Mouse (Mus musculus): Measurements from ENCODE around the gene Cabcoco1. TPM values are rescaled to one million over a fixed set of nuclear protein-coding genes. Genes with fewer than 3 reads are reported as not detected.

Cabcoco1 gene
- polyA plus RNA-seq, 1 experiment from 2014 or later, result 1.3 TPM

- no peak overlapping the region for H3K27ac ChIP-seq (ENCODE audit: low read depth, low read length)
- no peak overlapping the region for H3K4me2 ChIP-seq (ENCODE audit: low read depth, low read length)
- H3K9ac ChIP-seq (replicated peaks; ENCODE audit: low read depth, low read length), result no peak overlapping the region
- no peaks in the 10 kb centered on the region for H3K27me3 ChIP-seq (ENCODE audit: control insufficient read depth, insufficient read depth, low read length)
- H3K4me1 ChIP-seq (ENCODE audit: control insufficient read depth, insufficient read depth, low read length), result no peaks in the 10 kb centered on the region
- no peaks in the 10 kb centered on the region for H3K36me3 ChIP-seq (ENCODE audit: control insufficient read depth, insufficient read depth, low read length)
- H3K4me3 ChIP-seq (ENCODE audit: low read depth, low read length), result no peak overlapping the region
- no peak for ATAC-seq (ENCODE audit: low read depth)
- 71% methylated on average over 6 of the region's 6 CpGs for WGBS
- no peaks in the 10 kb centered on the region for H3K9me3 ChIP-seq (ENCODE audit: control insufficient read depth, low read length)
Observed at GRCm38 (mm10) chr10:68490781-68491180, 50.9 kb downstream of the Cabcoco1 start.

- Histone ChIP-seq H3K4me2 (ENCODE audit: low read depth, low read length) (no peak overlapping the region), H3K4me1 (ENCODE audit: control insufficient read depth, insufficient read depth, low read length) (no peaks in the 10 kb centered on the region), H3K9me3 (ENCODE audit: control insufficient read depth, low read length) (no peaks in the 10 kb centered on the region), H3K27ac (ENCODE audit: low read depth, low read length) (no peak overlapping the region), H3K36me3 (ENCODE audit: control insufficient read depth, insufficient read depth, low read length) (no peaks in the 10 kb centered on the region), H3K4me3 (ENCODE audit: low read depth, low read length) (no peak overlapping the region), H3K9ac (replicated peaks; ENCODE audit: low read depth, low read length) (no peak overlapping the region), H3K27me3 (ENCODE audit: control insufficient read depth, insufficient read depth, low read length) (no peaks in the 10 kb centered on the region)
- WGBS, result 84% methylated on average over 8 of the region's 8 CpGs
- no peak for ATAC-seq (ENCODE audit: low read depth)
Observed at GRCm38 (mm10) chr10:68472799-68473198, 68.9 kb downstream of the Cabcoco1 start.

- H3K9me3 ChIP-seq (ENCODE audit: control insufficient read depth, low read length), result no peaks in the 10 kb centered on the region
- H3K27ac ChIP-seq (ENCODE audit: low read depth, low read length), result no peak overlapping the region
- no peak for ATAC-seq (ENCODE audit: low read depth)
- H3K4me1 ChIP-seq (ENCODE audit: control insufficient read depth, insufficient read depth, low read length), result no peaks in the 10 kb centered on the region
- WGBS, result 87% methylated on average over 4 of the region's 4 CpGs
- H3K4me3 ChIP-seq (ENCODE audit: low read depth, low read length), result no peak overlapping the region
- H3K36me3 ChIP-seq (ENCODE audit: control insufficient read depth, insufficient read depth, low read length), result no peaks in the 10 kb centered on the region
- H3K27me3 ChIP-seq (ENCODE audit: control insufficient read depth, insufficient read depth, low read length), result no peaks in the 10 kb centered on the region
- no peak overlapping the region for H3K4me2 ChIP-seq (ENCODE audit: low read depth, low read length)
- no peak overlapping the region for H3K9ac ChIP-seq (replicated peaks; ENCODE audit: low read depth, low read length)
Observed at GRCm38 (mm10) chr10:68465737-68466327, 75.9 kb downstream of the Cabcoco1 start.

- no peak overlapping the region for H3K27ac ChIP-seq (ENCODE audit: low read depth, low read length)
- H3K36me3 ChIP-seq (ENCODE audit: control insufficient read depth, insufficient read depth, low read length), result no peaks in the 10 kb centered on the region
- H3K9ac ChIP-seq (replicated peaks; ENCODE audit: low read depth, low read length), result no peak overlapping the region
- 37% methylated on average over 7 of the region's 7 CpGs for WGBS
- H3K4me2 ChIP-seq (ENCODE audit: low read depth, low read length), result no peak overlapping the region
- ATAC-seq (ENCODE audit: low read depth), result no peak
- no peaks in the 10 kb centered on the region for H3K27me3 ChIP-seq (ENCODE audit: control insufficient read depth, insufficient read depth, low read length)
- H3K4me1 ChIP-seq (ENCODE audit: control insufficient read depth, insufficient read depth, low read length), result no peaks in the 10 kb centered on the region
- no peak overlapping the region for H3K4me3 ChIP-seq (ENCODE audit: low read depth, low read length)
- no peaks in the 10 kb centered on the region for H3K9me3 ChIP-seq (ENCODE audit: control insufficient read depth, low read length)
Observed at GRCm38 (mm10) chr10:68464943-68465342, 76.8 kb downstream of the Cabcoco1 start.

GRCm38 (mm10) chr10:68459784-68460183 is 81.9 kb downstream of the Cabcoco1 start:
- Histone ChIP-seq H3K9me3 (ENCODE audit: control insufficient read depth, low read length) (no peaks in the 10 kb centered on the region), H3K27ac (ENCODE audit: low read depth, low read length) (no peak overlapping the region), H3K36me3 (ENCODE audit: control insufficient read depth, insufficient read depth, low read length) (no peaks in the 10 kb centered on the region), H3K9ac (replicated peaks; ENCODE audit: low read depth, low read length) (no peak overlapping the region), H3K27me3 (ENCODE audit: control insufficient read depth, insufficient read depth, low read length) (no peaks in the 10 kb centered on the region), H3K4me1 (ENCODE audit: control insufficient read depth, insufficient read depth, low read length) (no peaks in the 10 kb centered on the region), H3K4me2 (ENCODE audit: low read depth, low read length) (no peak overlapping the region), H3K4me3 (ENCODE audit: low read depth, low read length) (no peak overlapping the region)
- WGBS, result 78% methylated on average over 11 of the region's 11 CpGs
- ATAC-seq (ENCODE audit: low read depth), result no peak

- H3K27ac ChIP-seq (ENCODE audit: low read depth, low read length), result no peak overlapping the region
- 91% methylated on average over 7 of the region's 7 CpGs for WGBS
- H3K9ac ChIP-seq (replicated peaks; ENCODE audit: low read depth, low read length), result no peak overlapping the region
- H3K9me3 ChIP-seq (ENCODE audit: control insufficient read depth, low read length), result no peaks in the 10 kb centered on the region
- H3K4me2 ChIP-seq (ENCODE audit: low read depth, low read length), result no peak overlapping the region
- H3K27me3 ChIP-seq (ENCODE audit: control insufficient read depth, insufficient read depth, low read length), result no peaks in the 10 kb centered on the region
- no peak for ATAC-seq (ENCODE audit: low read depth)
- no peaks in the 10 kb centered on the region for H3K4me1 ChIP-seq (ENCODE audit: control insufficient read depth, insufficient read depth, low read length)
- H3K36me3 ChIP-seq (ENCODE audit: control insufficient read depth, insufficient read depth, low read length), result no peaks in the 10 kb centered on the region
- H3K4me3 ChIP-seq (ENCODE audit: low read depth, low read length), result no peak overlapping the region
Observed at GRCm38 (mm10) chr10:68457019-68457418, 84.7 kb downstream of the Cabcoco1 start.

- no peak overlapping the region for H3K9ac ChIP-seq (replicated peaks; ENCODE audit: low read depth, low read length)
- H3K36me3 ChIP-seq (ENCODE audit: control insufficient read depth, insufficient read depth, low read length), result no peaks in the 10 kb centered on the region
- no peak overlapping the region for H3K4me3 ChIP-seq (ENCODE audit: low read depth, low read length)
- ATAC-seq (ENCODE audit: low read depth), result no peak
- H3K4me2 ChIP-seq (ENCODE audit: low read depth, low read length), result no peak overlapping the region
- no peaks in the 10 kb centered on the region for H3K9me3 ChIP-seq (ENCODE audit: control insufficient read depth, low read length)
- H3K27ac ChIP-seq (ENCODE audit: low read depth, low read length), result no peak overlapping the region
- H3K4me1 ChIP-seq (ENCODE audit: control insufficient read depth, insufficient read depth, low read length), result no peaks in the 10 kb centered on the region
- H3K27me3 ChIP-seq (ENCODE audit: control insufficient read depth, insufficient read depth, low read length), result no peaks in the 10 kb centered on the region
Observed at GRCm38 (mm10) chr10:68454541-68454940, 87.2 kb downstream of the Cabcoco1 start.

GRCm38 (mm10) chr10:68446797-68447125 is 94.9 kb downstream of the Cabcoco1 start:
- Histone ChIP-seq H3K4me3 (ENCODE audit: low read depth, low read length) (no peak overlapping the region), H3K36me3 (ENCODE audit: control insufficient read depth, insufficient read depth, low read length) (no peaks in the 10 kb centered on the region), H3K4me1 (ENCODE audit: control insufficient read depth, insufficient read depth, low read length) (peaks cover 3% of the 10 kb centered on the region; the same call in 1 of the 2 replicates), H3K27ac (ENCODE audit: low read depth, low read length) (no peak overlapping the region), H3K9ac (replicated peaks; ENCODE audit: low read depth, low read length) (no peak overlapping the region), H3K9me3 (ENCODE audit: control insufficient read depth, low read length) (no peaks in the 10 kb centered on the region), H3K4me2 (ENCODE audit: low read depth, low read length) (no peak overlapping the region), H3K27me3 (ENCODE audit: control insufficient read depth, insufficient read depth, low read length) (no peaks in the 10 kb centered on the region)
- 58% methylated on average over 5 of the region's 5 CpGs for WGBS
- ATAC-seq (ENCODE audit: low read depth), result no peak

GRCm38 (mm10) chr10:68445876-68446796 is 95.6 kb downstream of the Cabcoco1 start:
- no peak for ATAC-seq (ENCODE audit: low read depth)
- H3K27ac ChIP-seq (ENCODE audit: low read depth, low read length), result no peak overlapping the region
- WGBS, result 50% methylated on average over 15 of the region's 15 CpGs

More at GRCm38 (mm10) chr10:68445876-68446796, 95.6 kb downstream of the Cabcoco1 start:
- Histone ChIP-seq H3K4me1 (ENCODE audit: control insufficient read depth, insufficient read depth, low read length) (peaks cover 3% of the 10 kb centered on the region; the same call in 1 of the 2 replicates), H3K4me2 (ENCODE audit: low read depth, low read length) (no peak overlapping the region), H3K27me3 (ENCODE audit: control insufficient read depth, insufficient read depth, low read length) (no peaks in the 10 kb centered on the region), H3K4me3 (ENCODE audit: low read depth, low read length) (no peak overlapping the region), H3K9ac (replicated peaks; ENCODE audit: low read depth, low read length) (no peak overlapping the region), H3K9me3 (ENCODE audit: control insufficient read depth, low read length) (no peaks in the 10 kb centered on the region), H3K36me3 (ENCODE audit: control insufficient read depth, insufficient read depth, low read length) (no peaks in the 10 kb centered on the region)
